Mouse (Mus musculus): ENCODE data around the gene Chd9.

The Chd9 gene

DNA sequence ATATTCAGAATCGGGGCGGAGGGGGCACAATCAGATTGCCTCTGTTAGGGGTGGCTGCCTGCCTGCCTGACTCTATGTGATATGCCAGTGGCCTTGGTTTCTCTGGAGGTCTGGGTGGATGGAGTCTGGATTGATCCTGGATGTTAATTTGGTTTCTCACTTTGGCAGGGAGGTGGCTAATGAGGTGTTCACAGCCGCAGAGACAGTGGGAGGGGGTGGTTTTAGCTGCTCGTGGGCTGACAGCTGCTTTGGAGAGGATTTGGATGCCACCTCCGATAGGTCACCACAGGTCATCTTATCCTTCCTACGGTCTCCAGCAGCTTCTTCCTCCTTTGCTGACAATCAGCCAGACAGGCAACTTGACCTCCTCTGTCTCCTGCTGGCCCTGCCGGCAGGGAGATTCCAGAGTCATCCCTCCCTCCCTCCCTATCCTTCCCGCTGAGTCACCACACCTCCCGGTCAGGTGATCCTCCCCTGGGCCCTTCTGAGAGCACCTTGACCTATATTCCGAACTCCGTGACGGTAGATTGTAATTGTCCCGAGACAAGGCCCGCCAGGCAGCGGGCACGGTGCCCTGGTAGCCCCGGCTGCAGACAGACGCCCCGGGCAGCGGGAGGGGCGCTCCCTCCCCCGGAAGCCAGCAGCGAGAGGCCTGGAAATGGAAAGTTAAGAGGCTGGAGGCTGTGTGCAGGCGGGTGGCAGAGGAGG, 48.7 kb downstream of the Chd9 start:
- TF ChIP-seq GATA4 (IDR thresholded peaks at IDR 0.05; ENCODE audit: insufficient replicate concordance, low read length) = peak; percentile 12; the same call in 1 of the 2 replicates

DNA sequence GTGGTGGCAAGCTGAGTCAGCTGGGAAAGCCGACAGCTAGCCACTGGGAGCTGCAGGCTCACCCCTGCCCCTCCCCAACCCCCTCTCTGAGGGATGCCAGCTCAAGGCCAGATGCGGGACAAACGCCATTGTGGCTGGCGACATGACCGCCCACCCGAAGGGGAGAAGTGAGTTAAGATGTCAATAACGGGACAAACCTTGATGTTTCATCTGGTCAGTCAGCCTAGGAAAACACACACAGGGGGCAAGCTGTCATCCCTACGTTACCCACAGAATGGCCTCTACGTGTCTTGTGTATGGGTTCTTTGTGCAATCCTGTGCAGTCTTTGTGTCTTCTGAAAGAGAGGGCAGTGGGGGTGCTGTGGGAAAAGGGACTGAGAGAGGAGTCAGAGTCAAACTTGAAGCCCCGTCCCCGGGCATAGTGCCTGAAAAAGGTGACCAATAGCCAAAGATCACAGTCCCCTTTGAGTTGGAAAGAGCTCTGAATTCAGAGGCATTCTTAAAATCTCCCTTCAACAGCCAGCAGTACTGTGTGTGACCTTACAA, 49.4 kb downstream of the Chd9 start:
- peak; percentile 4; the same call in 1 of the 2 replicates for TF ChIP-seq GATA4 (IDR thresholded peaks at IDR 0.05; ENCODE audit: insufficient replicate concordance, low read length)

GRCm38 (mm10) chr8:90878551-90878950, 50.4 kb downstream of the Chd9 start:
- TF ChIP-seq GATA4 (IDR thresholded peaks at IDR 0.05; ENCODE audit: insufficient replicate concordance, low read length) = no peak

GRCm38 (mm10) chr8:90880041-90880440, 51.9 kb downstream of the Chd9 start:
- no peak for TF ChIP-seq GATA4 (IDR thresholded peaks at IDR 0.05; ENCODE audit: insufficient replicate concordance, low read length)

GRCm38 (mm10) chr8:90881181-90881580, 53.0 kb downstream of the Chd9 start:
- no peak for TF ChIP-seq GATA4 (IDR thresholded peaks at IDR 0.05; ENCODE audit: insufficient replicate concordance, low read length)

- no peak for TF ChIP-seq GATA4 (IDR thresholded peaks at IDR 0.05; ENCODE audit: insufficient replicate concordance, low read length)
Observed at GRCm38 (mm10) chr8:90882088-90882691, 54.0 kb downstream of the Chd9 start.

DNA sequence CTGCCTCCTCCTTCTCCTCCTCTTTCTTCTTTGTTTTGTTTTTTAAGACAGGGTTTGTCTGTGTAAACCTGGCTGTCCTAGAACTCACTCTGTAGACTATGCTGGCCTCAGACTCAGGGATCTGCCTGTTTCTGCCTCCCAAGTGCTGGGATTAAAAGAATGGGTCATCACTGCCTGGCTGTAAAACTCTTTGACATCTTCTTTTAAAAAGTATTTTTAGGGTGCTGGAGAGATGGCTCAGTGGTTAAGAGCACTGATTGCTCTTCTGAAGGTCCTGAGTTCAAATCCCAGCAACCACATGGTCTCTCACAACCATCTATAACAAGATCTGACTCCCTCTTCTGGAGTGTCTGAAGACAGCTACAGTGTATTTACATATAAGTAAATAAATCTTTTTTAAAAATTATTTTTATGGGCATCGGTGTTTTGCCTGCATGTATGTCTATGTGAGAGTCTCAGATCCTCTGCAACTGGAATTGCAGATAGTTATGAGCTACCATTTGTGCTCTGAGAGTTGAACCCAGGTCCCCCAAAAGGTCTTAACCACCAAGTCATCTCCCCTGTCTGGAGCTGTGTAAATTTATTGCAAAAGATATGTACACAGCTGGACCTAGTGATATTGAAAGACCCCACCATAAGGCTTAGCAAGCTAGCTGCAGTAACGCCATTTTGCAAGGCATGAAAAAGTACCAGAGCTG, 57.7 kb downstream of the Chd9 start:
- no peak for TF ChIP-seq GATA4 (IDR thresholded peaks at IDR 0.05; ENCODE audit: insufficient replicate concordance, low read length)

- TF ChIP-seq GATA4 (IDR thresholded peaks at IDR 0.05; ENCODE audit: insufficient replicate concordance, low read length) = no peak
Observed at GRCm38 (mm10) chr8:90891872-90892578, 63.9 kb downstream of the Chd9 start.

- TF ChIP-seq GATA4 (IDR thresholded peaks at IDR 0.05; ENCODE audit: insufficient replicate concordance, low read length) = no peak
Observed at GRCm38 (mm10) chr8:90892579-90892919, 64.4 kb downstream of the Chd9 start.

DNA sequence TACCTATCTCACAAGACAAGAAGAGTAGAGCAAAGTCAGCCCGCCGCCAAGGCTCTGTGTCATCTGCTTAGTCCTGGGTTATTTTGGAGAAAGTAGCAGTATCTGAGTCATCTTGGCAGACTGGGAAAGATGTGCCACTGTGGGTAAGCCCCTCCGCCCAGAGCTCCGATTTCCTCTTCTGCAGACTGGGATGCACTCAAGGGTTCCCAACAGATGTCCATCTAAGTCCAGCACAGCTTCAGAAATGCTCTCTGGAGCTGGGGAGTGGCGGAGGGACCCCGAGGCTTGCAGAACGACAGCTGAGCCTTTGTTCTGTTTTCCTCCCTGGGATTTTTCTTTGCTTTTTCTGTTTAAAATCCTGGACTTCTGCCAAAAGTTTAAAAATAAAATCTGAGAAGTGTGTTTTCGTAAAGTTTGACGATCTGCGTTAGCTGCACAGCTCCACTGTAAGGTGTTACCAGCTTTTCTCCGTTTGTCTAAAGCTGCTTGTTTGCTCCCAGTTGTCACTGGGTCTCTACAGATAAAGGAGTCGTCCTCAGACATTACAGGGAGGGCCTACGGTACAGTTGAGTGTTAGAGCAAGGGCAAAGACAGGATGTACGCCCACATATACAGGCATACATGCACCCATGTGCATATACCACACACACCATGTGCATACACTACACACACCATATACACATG, 66.2 kb downstream of the Chd9 start:
- no peak for TF ChIP-seq GATA4 (IDR thresholded peaks at IDR 0.05; ENCODE audit: insufficient replicate concordance, low read length)

DNA sequence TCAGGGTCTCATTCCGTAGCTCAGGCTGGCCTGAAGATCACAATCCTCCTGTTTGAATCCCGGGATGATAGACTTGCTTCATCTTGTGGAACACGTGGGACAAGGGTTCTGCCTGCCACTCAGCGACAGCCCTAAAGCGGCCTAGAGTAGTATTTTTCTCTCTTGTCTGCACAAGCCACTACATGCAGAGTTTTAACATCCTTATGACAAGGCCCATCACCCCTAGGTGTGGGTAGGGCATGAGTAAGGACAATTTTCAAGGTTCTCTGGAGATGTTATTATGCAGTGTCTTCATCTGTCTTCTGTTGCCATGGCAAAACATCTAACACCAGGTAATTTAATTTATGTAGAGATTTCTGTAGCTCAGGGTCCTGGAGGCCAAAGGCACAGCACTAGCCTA, 69.2 kb downstream of the Chd9 start:
- TF ChIP-seq GATA4 (IDR thresholded peaks at IDR 0.05; ENCODE audit: insufficient replicate concordance, low read length) = no peak

- TF ChIP-seq GATA4 (IDR thresholded peaks at IDR 0.05; ENCODE audit: insufficient replicate concordance, low read length) = no peak
Observed at GRCm38 (mm10) chr8:90898578-90898977, 70.4 kb downstream of the Chd9 start.

- TF ChIP-seq GATA4 (IDR thresholded peaks at IDR 0.05; ENCODE audit: insufficient replicate concordance, low read length) = no peak
Observed at GRCm38 (mm10) chr8:90902002-90902401, 73.8 kb downstream of the Chd9 start.

GRCm38 (mm10) chr8:90904171-90904706, 76.1 kb downstream of the Chd9 start:
- no peak for TF ChIP-seq GATA4 (IDR thresholded peaks at IDR 0.05; ENCODE audit: insufficient replicate concordance, low read length)

GRCm38 (mm10) chr8:90906922-90907321, 78.8 kb downstream of the Chd9 start:
- no peak for TF ChIP-seq GATA4 (IDR thresholded peaks at IDR 0.05; ENCODE audit: insufficient replicate concordance, low read length)
